Mouse (Mus musculus) spleen, embryonic (tissue): ENCODE results near the gene Tmem51.
"Not testable (repeated sequence)": the region's sequence is repeated elsewhere in the genome, so short reads cannot be mapped to it uniquely, and the experiment has no call there.

Source experiments
- CTCF ChIA-PET: fragments of 350-600 bp; sonication (Branson Sonifier 250); formaldehyde crosslinking; loops from one replicate; lab custom pipeline; 2022; lab: Charles Lee

The Tmem51 gene

DNA sequence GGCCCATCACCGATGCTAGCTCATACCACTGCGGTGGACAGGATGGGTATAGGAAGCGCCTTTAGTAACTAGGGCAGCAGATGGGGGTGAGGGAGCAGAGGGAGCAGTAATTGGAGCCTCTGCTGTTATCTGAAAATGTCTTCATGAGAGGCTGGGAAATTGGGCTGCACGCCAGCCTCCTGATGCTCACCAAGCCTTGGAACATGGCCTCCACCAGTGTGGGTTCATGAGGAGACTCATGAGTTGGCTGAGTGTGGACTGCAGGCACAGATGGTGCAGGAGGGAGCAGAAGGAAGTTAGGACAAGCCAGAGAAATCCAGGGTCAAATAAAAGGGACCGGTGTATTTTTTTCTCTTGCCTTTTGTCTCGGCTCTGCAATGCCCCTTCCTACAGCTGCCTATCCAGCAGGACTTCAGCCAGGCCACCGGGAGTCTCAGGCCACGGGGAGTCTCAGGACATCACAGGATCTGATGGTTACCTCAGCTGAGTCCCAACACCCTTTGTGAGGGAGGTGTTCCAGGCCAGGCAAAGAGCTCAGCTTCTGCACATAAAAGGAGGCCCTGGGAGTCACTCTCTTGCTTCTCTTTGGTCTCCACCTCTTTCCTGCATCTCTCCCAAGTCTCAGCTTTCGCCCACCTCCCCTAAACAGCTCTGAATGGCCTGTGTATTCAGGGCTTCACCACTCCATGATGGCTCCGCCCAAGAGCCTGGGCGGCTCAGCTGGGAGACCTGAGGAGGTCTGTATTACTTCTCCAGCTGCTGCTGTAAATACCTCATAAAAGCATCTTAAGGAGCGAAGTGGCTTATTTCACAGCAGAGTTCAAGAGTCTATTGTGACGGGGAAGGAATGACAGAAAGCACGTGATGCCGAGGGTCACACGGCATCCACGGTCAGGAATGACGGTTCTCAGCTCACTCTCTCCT, 23.4 kb downstream of the Tmem51 start:
- CTCF ChIA-PET = no interaction called here

DNA sequence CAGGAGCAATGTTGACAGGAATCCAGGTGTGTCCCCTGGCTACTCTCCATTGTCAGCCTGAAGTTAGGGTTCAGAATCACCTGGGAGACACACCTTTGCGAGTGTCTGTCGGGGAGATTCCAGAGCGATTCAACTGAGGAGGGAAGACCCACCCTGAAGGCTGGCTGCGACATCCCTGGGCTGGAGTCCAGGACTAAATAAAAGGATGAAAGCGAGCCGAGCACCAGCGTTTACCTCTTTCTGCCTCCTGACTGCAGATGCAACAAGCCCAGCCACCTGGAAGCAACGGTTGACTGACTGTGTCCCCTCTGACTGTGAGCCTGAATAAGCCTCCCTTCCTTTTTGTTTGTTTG, 24.3 kb downstream of the Tmem51 start:
- CTCF ChIA-PET = no interaction called here

GRCm38 (mm10) chr4:142059113-142059840, 24.8 kb downstream of the Tmem51 start:
- CTCF ChIA-PET = no interaction called here

DNA sequence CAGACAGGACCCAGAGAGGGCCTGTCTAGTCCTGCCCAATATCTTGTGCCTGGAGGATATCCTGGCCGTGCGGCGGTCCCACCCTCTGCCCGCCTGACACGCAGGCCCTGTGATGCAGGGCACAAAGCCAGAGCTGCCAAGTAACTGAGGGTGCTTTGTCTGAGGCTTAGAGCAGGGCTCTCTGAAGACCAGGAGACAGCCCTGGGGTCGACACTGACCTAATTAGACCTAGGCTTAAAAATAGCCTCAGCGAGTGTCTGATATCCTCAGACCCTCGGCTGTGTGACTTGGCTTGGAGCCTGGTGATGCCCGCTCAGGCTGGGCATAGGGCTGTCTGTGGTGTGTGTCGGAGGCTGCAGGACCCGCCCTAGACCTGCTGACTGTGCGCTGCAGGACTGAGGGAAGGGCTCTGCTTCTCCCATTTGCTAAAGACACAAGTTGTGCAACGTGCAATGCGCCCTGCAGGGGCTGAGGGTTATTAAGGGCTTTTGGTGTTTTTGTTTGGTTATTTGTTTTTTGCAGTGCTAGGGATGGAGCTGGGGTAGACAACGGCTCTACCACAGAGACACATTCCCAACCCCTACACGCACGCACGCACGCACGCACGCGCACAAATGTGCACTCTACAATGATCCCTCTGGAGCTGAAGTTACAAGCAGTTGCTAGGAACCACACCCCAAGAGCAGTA, 26.4 kb downstream of the Tmem51 start:
- CTCF ChIA-PET = no interaction called here

GRCm38 (mm10) chr4:142055600-142055999, 28.5 kb downstream of the Tmem51 start:
- CTCF ChIA-PET = no interaction called here

- CTCF ChIA-PET = no interaction called here
Observed at GRCm38 (mm10) chr4:142054580-142054979, 29.5 kb downstream of the Tmem51 start.

DNA sequence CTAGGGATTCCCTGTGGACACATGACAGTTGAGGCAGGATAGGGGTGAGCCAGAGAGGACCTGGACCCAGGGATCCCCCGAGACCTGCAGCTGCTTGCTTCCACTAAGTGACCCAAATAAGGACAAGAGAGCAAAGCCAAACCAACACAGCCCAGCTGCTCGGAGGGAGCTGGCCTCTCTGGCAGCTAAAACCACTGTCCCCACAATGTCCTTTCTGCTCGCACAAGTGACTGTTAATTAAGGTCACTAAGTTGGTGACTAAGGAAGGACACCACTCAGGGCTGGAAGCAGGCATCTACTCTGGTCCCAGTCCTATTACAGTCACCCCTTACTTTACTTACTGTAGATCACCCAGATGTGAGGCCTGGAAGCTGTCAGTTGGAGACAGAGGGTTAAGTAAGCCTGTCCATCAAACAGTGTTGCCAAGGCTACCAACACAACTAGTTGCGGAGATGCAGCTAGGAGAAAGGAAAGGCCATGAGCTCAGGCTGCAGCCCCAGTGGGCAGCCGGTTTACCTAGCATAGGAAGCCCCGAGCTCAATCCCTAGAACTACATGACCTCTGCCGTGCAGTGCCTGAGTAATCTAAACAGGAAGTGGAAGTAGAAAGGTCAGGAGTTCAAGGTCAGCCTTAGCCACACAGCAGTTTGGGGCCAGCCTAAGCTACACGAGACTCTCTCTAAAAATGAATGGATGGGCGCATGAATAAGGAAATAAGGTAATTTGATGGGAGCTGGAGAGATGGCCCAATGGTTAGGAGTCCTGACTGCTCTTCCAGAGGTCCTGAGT, 30.2 kb downstream of the Tmem51 start:
- CTCF ChIA-PET = interaction anchor here (0.6 kb wide), 1 partner anchor 1205 kb away, joined by 3 read pairs; no protein-coding TSS in a partner anchor

- CTCF ChIA-PET = interaction anchor here (0.5 to 0.6 kb wide), 2 partner anchors 498 to 1205 kb away, joined by 3 to 16 read pairs; no protein-coding TSS in a partner anchor
Observed at GRCm38 (mm10) chr4:142053261-142053660, 30.8 kb downstream of the Tmem51 start.

- CTCF ChIA-PET = interaction anchor here (0.5 kb wide), 1 partner anchor 498 kb away, joined by 16 read pairs; no protein-coding TSS in a partner anchor
Observed at GRCm38 (mm10) chr4:142052391-142053132, 31.5 kb downstream of the Tmem51 start.

DNA sequence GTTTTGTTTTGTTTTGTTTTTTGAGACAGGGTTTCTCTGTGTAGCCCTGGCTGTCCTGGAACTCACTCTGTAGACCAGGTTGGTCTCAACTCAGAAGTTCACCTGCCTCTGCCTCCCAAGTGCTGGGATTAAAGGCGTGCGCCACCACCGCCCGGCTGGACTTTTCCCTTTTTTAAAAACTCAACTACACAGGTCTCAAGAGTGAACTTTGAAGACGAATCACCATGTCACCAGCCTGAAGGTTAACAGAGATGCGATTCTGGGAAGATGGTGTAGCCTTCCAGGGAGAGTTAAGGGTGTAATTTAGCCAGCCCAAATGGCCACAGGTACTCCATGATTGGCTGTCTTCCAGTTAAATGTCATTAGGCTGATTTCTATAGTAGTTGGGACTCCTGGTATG, 32.2 kb downstream of the Tmem51 start:
- CTCF ChIA-PET = not testable (repeated sequence)

DNA sequence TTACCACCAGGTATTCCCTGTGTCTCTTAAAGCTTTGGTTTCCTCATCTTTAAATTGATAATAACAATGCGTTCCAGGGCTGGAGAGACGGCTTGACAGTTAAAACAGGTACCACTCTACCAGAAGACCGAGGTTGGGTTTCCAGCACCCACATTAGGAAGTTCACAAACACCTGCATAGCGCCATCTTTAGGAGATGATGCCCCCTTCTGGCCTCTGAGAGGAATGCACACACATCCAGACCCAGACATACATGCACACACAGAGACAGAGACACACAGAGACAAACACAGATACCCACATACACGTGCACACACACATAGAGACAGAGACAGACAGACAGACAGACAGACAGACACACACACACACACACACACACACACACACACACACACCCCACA, 34.1 kb downstream of the Tmem51 start:
- CTCF ChIA-PET = no interaction called here

DNA sequence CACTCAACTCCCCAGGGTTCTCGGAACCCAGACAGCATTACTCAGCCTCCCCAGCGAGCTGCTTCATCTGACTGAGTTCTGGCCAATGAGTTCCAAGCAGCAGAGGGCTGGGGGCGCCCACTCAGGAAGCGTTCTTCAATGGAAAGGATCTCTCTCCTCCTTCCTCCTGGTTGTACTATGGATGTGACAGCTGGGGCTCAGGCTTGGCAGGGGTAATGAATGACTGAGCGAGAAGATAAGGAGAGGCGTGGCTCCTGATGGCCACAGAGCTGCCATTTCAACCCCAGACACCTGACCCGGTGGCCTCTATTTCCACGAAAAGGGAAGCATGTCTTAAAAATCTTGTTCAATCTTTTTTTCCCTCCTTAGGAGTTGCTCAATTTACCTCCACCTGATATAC, 35.7 kb downstream of the Tmem51 start:
- CTCF ChIA-PET = no interaction called here

DNA sequence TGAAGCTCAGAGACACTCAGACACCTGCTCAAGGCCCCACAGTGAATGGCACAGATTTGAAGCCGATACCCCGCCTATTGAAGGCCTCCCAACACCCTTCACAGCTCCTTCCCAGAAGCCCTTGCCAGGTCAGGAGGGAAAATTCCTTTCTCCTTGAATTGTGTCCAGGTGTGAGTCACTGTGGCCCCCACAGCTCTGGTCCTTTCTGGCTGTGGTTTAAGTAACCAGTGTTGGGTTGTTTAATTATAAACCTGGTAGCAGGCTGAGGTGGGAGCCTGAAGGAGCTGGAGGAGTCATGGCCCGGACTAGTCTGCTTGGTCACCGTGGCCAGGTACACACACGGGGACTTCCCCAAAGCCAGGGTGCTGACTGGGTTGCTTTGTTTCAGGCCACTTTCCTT, 37.1 kb downstream of the Tmem51 start:
- CTCF ChIA-PET = no interaction called here

GRCm38 (mm10) chr4:142046496-142046895, 37.6 kb downstream of the Tmem51 start:
- CTCF ChIA-PET = no interaction called here

DNA sequence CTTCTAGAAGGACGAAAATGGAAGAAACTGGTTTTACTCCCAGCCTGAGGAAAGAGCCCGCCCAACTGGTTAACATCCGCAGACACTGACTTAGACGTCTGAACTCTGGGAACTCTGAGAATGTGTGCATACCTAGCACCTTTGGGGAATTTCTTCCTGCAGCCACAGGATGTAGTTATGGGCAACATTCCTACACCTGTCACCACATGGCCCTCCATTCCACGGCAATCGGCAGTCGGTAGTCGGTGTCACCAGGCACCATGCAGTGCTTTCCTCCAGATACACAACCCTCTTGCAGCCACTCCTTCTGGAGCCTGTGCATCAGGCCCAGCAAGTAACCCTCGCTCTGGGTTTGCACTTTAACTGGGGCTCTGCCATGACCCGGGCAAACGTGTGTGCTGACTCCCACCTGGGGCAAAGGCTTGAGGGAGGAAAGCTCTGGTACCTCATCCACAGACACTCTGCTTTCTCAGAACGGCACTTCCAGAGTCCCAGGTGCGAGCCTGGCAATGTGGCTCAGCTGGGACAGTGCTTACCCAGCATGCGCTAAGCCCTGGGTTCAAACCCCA, 38.4 kb downstream of the Tmem51 start:
- CTCF ChIA-PET = no interaction called here

- CTCF ChIA-PET = no interaction called here
Observed at GRCm38 (mm10) chr4:142044452-142044851, 39.7 kb downstream of the Tmem51 start.

GRCm38 (mm10) chr4:142039662-142040353, 44.3 kb downstream of the Tmem51 start:
- CTCF ChIA-PET = no interaction called here

GRCm38 (mm10) chr4:142037897-142038296, 46.2 kb downstream of the Tmem51 start:
- CTCF ChIA-PET = no interaction called here

DNA sequence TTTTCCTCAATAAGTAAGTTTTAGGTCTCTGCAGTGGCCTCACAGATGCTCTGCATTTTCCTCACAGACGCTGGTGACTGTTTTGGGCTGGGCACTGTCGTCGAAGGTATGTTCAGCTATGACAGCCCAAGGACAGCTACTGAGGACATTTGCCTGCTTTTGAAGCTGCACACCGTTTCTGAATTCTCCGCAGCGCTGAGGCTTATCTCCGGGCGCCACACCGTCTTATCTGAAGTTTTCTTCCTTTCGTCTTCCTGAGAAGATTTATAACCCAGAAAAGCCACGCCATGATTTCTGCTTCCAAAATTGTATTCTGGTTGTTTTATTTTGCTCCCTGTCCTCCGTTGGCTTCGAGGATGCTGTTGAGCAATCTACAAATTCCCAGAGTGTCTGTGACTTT, 55.6 kb downstream of the Tmem51 start:
- CTCF ChIA-PET = no interaction called here

DNA sequence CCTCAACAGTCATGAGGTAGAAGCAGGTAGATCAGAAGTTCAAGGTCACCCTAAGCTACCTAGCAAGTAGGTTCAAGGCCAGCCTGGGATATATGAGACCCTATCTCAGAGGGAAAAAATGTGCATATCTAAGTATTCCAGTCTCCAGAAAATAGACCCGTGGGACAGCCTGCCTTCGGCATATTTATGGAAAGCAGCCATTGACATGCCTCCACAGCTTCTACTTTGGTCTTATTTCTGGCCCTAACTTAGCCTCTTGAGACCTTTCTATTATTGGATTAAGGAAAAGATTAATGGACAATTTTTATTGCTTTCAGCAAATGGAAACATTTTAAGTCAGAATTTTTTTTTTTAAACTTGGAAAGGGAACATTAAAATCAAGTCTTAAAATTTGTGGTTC, 57.1 kb downstream of the Tmem51 start:
- CTCF ChIA-PET = no interaction called here
